Mouse (Mus musculus) kidney, embryonic 15.5 days (tissue): ENCODE data around the gene Ect2. TPM values are rescaled to one million over a fixed set of nuclear protein-coding genes. Genes with fewer than 3 reads are reported as not detected.

Experiments
- ATAC-seq: fragments of 200-750 bp; cut with Nextera tagmentation; replicated peaks from 2 replicates; pipeline ENCODE4 v1.8.0; 2017; ENCODE audit warnings: moderate TSS enrichment; ENCODE audit not compliant: low FRiP score
- H3K27ac ChIP-seq: fragments of 300-500 bp; sonication (generic); 2 replicates; pipeline ENCODE4 v1.5.1; 2015; ENCODE audit warnings: mild to moderate bottlenecking, inconsistent platforms
- H3K27me3 ChIP-seq: fragments of 300-500 bp; sonication (generic); 2 replicates; pipeline ENCODE4 v1.6.1; 2015; ENCODE audit warnings: inconsistent platforms
- H3K36me3 ChIP-seq: fragments of 300-500 bp; sonication (generic); 2 replicates; pipeline ENCODE4 v1.6.1; 2015; ENCODE audit warnings: inconsistent platforms
- H3K4me1 ChIP-seq: fragments of 300-500 bp; sonication (generic); 2 replicates; pipeline ENCODE4 v1.6.1; 2015; ENCODE audit warnings: inconsistent platforms
- H3K4me2 ChIP-seq: fragments of 300-500 bp; sonication (generic); 2 replicates; pipeline ENCODE4 v1.6.1; 2015; ENCODE audit warnings: moderate library complexity, mild to moderate bottlenecking, inconsistent platforms
- H3K4me3 ChIP-seq: fragments of 300-500 bp; sonication (generic); replicated peaks from 2 replicates; pipeline ENCODE4 v1.5.1; 2015; ENCODE audit warnings: mild to moderate bottlenecking, inconsistent platforms
- H3K9ac ChIP-seq: fragments of 300-500 bp; sonication (generic); 2 replicates; pipeline ENCODE4 v1.6.1; 2015; ENCODE audit warnings: mild to moderate bottlenecking, inconsistent platforms
- H3K9me3 ChIP-seq: fragments of 300-500 bp; sonication (generic); replicated peaks from 2 replicates; pipeline ENCODE4 v1.6.1; 2016; ENCODE audit warnings: inconsistent platforms
- WGBS: fragments of 180-500 bp; shearing (Covaris S2); methylation state at CpG from one replicate; pipeline ENCODE4 v1.1.7; 2015; ENCODE audit warnings: mixed read lengths; 5-methylcytosine and 5-hydroxymethylcytosine counted together
- polyA plus RNA-seq: library from polyadenylated mRNA; unstranded; fragments of >200 nt; fragmentation: Nextera tagmentation; extraction: Ambion mirVana; gene quantifications from 2 replicates; pipeline ENCODE4 v1.2.1, GENCODE M21; 2015

Gene Ect2
- polyA plus RNA-seq, 1 experiment from 2014 or later = 60.9 TPM

GRCm38 (mm10) chr3:27188386-27188785 lies 34.7 kb upstream of the Ect2 start:
- Histone ChIP-seq H3K4me3 (no peak overlapping the region), H3K27ac (peak overlapping the region; percentile 28; the same call in 1 of the 2 replicates), H3K27me3 (no peaks in the 10 kb centered on the region), H3K9me3 (no peaks in the 10 kb centered on the region), H3K9ac (no peak overlapping the region), H3K36me3 (no peaks in the 10 kb centered on the region), H3K4me1 (peaks cover 11% of the 10 kb centered on the region), H3K4me2 (no peak overlapping the region)
- WGBS = 29% methylated on average over 1 of the region's 1 CpGs
- no peak for ATAC-seq

GRCm38 (mm10) chr3:27183601-27184175 lies 30.0 kb upstream of the Ect2 start:
- WGBS = 10% methylated on average over 19 of the region's 19 CpGs
- Histone ChIP-seq H3K9me3 (no peaks in the 10 kb centered on the region), H3K4me2 (peak overlapping the region; percentile 95), H3K4me3 (peak overlapping the region; percentile 66), H3K27ac (peak overlapping the region; percentile 64; the same call in 1 of the 2 replicates), H3K4me1 (peaks cover 15% of the 10 kb centered on the region), H3K36me3 (no peaks in the 10 kb centered on the region), H3K9ac (peak overlapping the region; percentile 64), H3K27me3 (no peaks in the 10 kb centered on the region)
- no peak for ATAC-seq

- H3K9me3 ChIP-seq = no peaks in the 10 kb centered on the region
- peaks cover 12% of the 10 kb centered on the region for H3K4me1 ChIP-seq
- peak within 1 kb of the TSS; percentile 66 for H3K4me3 ChIP-seq
- peak within 1 kb of the TSS; percentile 64; the same call in 1 of the 2 replicates for H3K27ac ChIP-seq
- under 1% methylated on average over 54 of the region's 54 CpGs for WGBS
- peak within 1 kb of the TSS; percentile 64 for H3K9ac ChIP-seq
- peak; percentile 97 for ATAC-seq
- peak within 1 kb of the TSS; percentile 95 for H3K4me2 ChIP-seq
- H3K36me3 ChIP-seq = no peaks in the 10 kb centered on the region
- H3K27me3 ChIP-seq = no peaks in the 10 kb centered on the region
These were observed 29.3 kb upstream of the Ect2 start, which contains the start of gene Nceh1 for GRCm38 (mm10) chr3:27182733-27183600. Nceh1 (plus strand) TSS chr3:27182965.

GRCm38 (mm10) chr3:27179711-27180110 lies 26.0 kb upstream of the Ect2 start:
- Histone ChIP-seq H3K9ac (no peak overlapping the region), H3K27me3 (no peaks in the 10 kb centered on the region), H3K4me1 (peaks cover 15% of the 10 kb centered on the region), H3K4me2 (no peak overlapping the region), H3K9me3 (no peaks in the 10 kb centered on the region), H3K4me3 (no peak overlapping the region), H3K36me3 (no peaks in the 10 kb centered on the region), H3K27ac (no peak overlapping the region)
- ATAC-seq = no peak
- WGBS = 67% methylated on average over 8 of the region's 8 CpGs

- no peak overlapping the region for H3K9ac ChIP-seq
- WGBS = 61% methylated on average over 1 of the region's 1 CpGs
- H3K9me3 ChIP-seq = no peaks in the 10 kb centered on the region
- H3K36me3 ChIP-seq = no peaks in the 10 kb centered on the region
- no peak overlapping the region for H3K27ac ChIP-seq
- ATAC-seq = no peak
- H3K4me1 ChIP-seq = 0 out of 2 replicates have a peak, but pooled peaks cover 2% of the 10 kb centered on the region
- no peak overlapping the region for H3K4me3 ChIP-seq
- H3K27me3 ChIP-seq = no peaks in the 10 kb centered on the region
- H3K4me2 ChIP-seq = no peak overlapping the region
These were observed 16.6 kb upstream of the Ect2 start for GRCm38 (mm10) chr3:27170257-27170656.

- H3K27ac ChIP-seq = 0 out of 2 replicates have a peak overlapping the region, but pooled peaks have one; percentile 30
- no peaks in the 10 kb centered on the region for H3K27me3 ChIP-seq
- ATAC-seq = no peak
- no peak overlapping the region for H3K9ac ChIP-seq
- H3K4me3 ChIP-seq = no peak overlapping the region
- H3K9me3 ChIP-seq = no peaks in the 10 kb centered on the region
- no peaks in the 10 kb centered on the region for H3K36me3 ChIP-seq
- WGBS = 87% methylated on average over 3 of the region's 3 CpGs
- H3K4me1 ChIP-seq = no peaks in the 10 kb centered on the region
- H3K4me2 ChIP-seq = no peak overlapping the region
These were observed 11.9 kb upstream of the Ect2 start for GRCm38 (mm10) chr3:27165481-27166065.

DNA sequence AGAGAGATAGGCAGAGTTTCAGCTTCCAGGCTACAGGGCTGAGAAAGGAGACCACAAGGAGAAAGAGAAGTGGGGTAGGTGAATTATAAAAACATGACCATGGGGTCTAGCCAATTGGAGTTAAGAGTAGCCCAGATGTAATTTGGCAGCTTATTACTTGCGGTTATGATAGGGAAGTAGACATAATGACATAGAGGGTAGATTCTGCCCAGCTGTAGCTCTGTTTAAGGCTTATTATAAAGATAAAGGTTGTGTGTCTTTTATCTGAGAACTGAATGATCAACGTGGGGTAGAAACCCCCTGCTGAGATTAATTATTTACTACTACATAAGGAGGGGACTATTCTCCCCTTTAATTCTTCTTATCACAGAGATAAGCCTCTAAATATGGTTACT lies 8.7 kb upstream of the Ect2 start:
- Histone ChIP-seq H3K9me3 (no peaks in the 10 kb centered on the region), H3K4me1 (no peaks in the 10 kb centered on the region), H3K27ac (no peak overlapping the region), H3K27me3 (no peaks in the 10 kb centered on the region), H3K4me2 (no peak overlapping the region), H3K36me3 (no peaks in the 10 kb centered on the region), H3K4me3 (no peak overlapping the region), H3K9ac (no peak overlapping the region)
- no peak for ATAC-seq
- 65% methylated on average over 2 of the region's 2 CpGs for WGBS

DNA sequence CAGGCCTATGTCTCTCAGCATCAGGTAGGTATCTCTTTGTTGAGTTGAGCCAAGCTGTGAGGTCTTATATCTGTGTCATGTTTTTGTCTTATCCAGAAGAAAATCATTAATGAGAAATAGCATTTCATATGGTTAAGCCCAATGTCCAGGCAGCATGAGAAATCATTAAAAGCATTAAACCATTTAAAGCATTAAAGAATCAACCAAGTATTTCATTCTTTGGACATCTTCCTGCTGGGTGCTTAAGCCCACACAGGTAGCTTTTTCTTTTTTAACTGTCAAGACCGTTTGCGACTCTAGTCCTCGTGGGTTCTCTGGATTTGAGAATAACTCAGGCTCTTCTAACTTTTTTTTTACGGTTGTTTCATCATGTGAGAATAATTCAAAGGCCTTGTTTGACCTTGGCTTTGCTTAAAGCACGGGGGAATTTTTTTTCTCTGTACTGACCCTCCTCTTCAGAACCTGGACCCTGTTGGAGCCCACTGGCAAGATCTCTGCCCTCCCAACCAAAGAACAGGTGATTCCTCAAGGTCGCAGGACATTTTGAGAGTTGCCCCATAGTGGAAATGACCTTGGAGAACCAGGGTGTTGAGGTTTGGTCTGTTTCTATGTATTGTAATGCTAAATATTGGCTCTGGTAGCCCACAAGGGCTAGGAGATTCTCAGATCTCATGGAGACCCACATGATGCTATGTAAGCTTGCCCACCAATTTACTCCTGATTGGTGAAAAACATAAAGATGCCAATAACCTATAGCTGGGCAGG lies 8.1 kb upstream of the Ect2 start:
- no peaks in the 10 kb centered on the region for H3K4me1 ChIP-seq
- no peaks in the 10 kb centered on the region for H3K9me3 ChIP-seq
- no peak overlapping the region for H3K4me2 ChIP-seq
- no peak overlapping the region for H3K9ac ChIP-seq
- no peaks in the 10 kb centered on the region for H3K27me3 ChIP-seq
- no peak for ATAC-seq
- WGBS = 82% methylated on average over 6 of the region's 6 CpGs
- no peak overlapping the region for H3K4me3 ChIP-seq
- H3K36me3 ChIP-seq = no peaks in the 10 kb centered on the region
- H3K27ac ChIP-seq = no peak overlapping the region

DNA sequence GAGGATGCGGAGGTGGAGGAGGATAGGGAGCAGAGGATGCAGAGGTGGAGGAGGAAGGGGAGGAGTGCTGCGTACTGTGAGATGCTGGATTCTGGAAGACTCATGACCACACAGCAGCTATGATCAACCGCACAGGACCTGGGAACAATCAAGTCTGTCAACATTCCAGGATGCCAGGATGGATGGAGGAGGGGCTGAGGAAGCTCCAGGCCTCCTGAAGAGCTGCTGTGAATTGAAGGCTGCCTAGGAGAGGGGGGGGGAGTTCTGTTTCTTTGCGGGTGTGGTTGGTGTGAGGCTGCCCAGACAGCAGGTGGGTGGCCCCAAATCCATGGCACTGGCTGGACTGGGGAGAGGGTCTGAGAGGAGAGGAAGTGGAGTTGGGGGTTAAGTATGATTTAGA lies 5.2 kb upstream of the Ect2 start:
- Histone ChIP-seq H3K4me2 (no peak overlapping the region), H3K9ac (no peak overlapping the region), H3K4me3 (no peak overlapping the region), H3K27ac (no peak overlapping the region), H3K4me1 (peaks cover 14% of the 10 kb centered on the region), H3K9me3 (no peaks in the 10 kb centered on the region), H3K27me3 (no peaks in the 10 kb centered on the region), H3K36me3 (no peaks in the 10 kb centered on the region)
- ATAC-seq = no peak
- 70% methylated on average over 4 of the region's 4 CpGs for WGBS

DNA sequence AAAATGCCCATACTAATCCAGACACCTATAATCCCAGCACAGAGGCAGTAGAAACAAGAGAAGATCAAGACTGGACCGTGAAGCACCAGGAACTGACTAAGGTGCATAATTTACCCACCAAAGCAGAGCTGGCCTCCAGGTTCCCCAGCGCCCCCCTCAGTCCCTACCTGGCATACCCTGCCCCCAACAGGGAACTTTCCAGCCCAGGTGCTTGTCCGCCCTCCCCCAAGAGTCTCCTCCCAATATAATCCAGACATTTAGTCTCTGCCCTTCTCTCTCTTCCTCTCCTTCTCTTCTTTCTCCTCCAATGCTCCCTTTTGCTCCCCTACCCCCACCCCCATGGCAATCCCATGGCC lies 2.9 kb upstream of the Ect2 start:
- no peaks in the 10 kb centered on the region for H3K36me3 ChIP-seq
- peaks cover 25% of the 10 kb centered on the region for H3K4me1 ChIP-seq
- H3K9ac ChIP-seq = no peak overlapping the region
- no peak overlapping the region for H3K27ac ChIP-seq
- no peaks in the 10 kb centered on the region for H3K27me3 ChIP-seq
- H3K4me2 ChIP-seq = no peak overlapping the region
- no peak overlapping the region for H3K4me3 ChIP-seq
- H3K9me3 ChIP-seq = no peaks in the 10 kb centered on the region
- 68% methylated on average over 3 of the region's 3 CpGs for WGBS
- ATAC-seq = no peak

GRCm38 (mm10) chr3:27155856-27156593 lies 2.3 kb upstream of the Ect2 start:
- H3K27ac ChIP-seq = peak overlapping the region; percentile 83
- H3K9me3 ChIP-seq = no peaks in the 10 kb centered on the region
- H3K4me3 ChIP-seq = no peak overlapping the region
- H3K4me1 ChIP-seq = peaks cover 27% of the 10 kb centered on the region
- H3K9ac ChIP-seq = no peak overlapping the region
- no peaks in the 10 kb centered on the region for H3K27me3 ChIP-seq
- WGBS = 72% methylated on average over 9 of the region's 9 CpGs
- no peaks in the 10 kb centered on the region for H3K36me3 ChIP-seq
- no peak overlapping the region for H3K4me2 ChIP-seq
- no peak for ATAC-seq
